Mouse (Mus musculus): ENCODE results near the gene Pld6. TPM values are rescaled to one million over a fixed set of nuclear protein-coding genes. Genes with fewer than 3 reads are reported as not detected.

The Pld6 gene
- polyA plus RNA-seq, 1 experiment: 0.02 TPM

- no peaks in the 10 kb centered on the region for H3K27me3 ChIP-seq (ENCODE audit: control insufficient read depth, insufficient read depth, insufficient read length)
- no peak for TF ChIP-seq USF1 (IDR thresholded peaks at IDR 0.05; ENCODE audit: low read depth)
- TF ChIP-seq CEBPB (IDR thresholded peaks at IDR 0.05; ENCODE audit: insufficient read depth, poor library complexity, severe bottlenecking): no peak
- TF ChIP-seq MYOG (IDR thresholded peaks at IDR 0.05; ENCODE audit: control insufficient read depth in 1 of 3, insufficient read depth in 1 of 3, insufficient read length in 2 of 3, low read depth in 2 of 3): no peak
- TF ChIP-seq POLR2AphosphoS2 (IDR thresholded peaks at IDR 0.05; ENCODE audit: insufficient read length, low read depth): no peak
- TF ChIP-seq POLR2A (IDR thresholded peaks at IDR 0.05; ENCODE audit: insufficient read length, low read depth): no peak
- TF ChIP-seq SRF (IDR thresholded peaks at IDR 0.05; ENCODE audit: control insufficient read depth, insufficient read length, low read depth): no peak
- no peak for TF ChIP-seq MAX (IDR thresholded peaks at IDR 0.05; ENCODE audit: low read depth)
- no peak for TF ChIP-seq MYOD1 (IDR thresholded peaks at IDR 0.05; ENCODE audit: control insufficient read depth in 1 of 3, insufficient read length in 2 of 3, low read depth in 2 of 3)
- no peak for TF ChIP-seq TCF12 (IDR thresholded peaks at IDR 0.05; ENCODE audit: insufficient read depth, poor library complexity, severe bottlenecking)
- TF ChIP-seq TCF3 (IDR thresholded peaks at IDR 0.05; ENCODE audit: insufficient read length, low read depth): no peak
- TF ChIP-seq E2F4 (IDR thresholded peaks at IDR 0.05; ENCODE audit: insufficient read depth): no peak
- no peak for TF ChIP-seq REST (IDR thresholded peaks at IDR 0.05; ENCODE audit: insufficient read depth, insufficient read length)
- no peak overlapping the region for H3K4me3 ChIP-seq
- H3K79me2 ChIP-seq (ENCODE audit: control insufficient read depth, insufficient read depth): no peaks in the 10 kb centered on the region
- H3ac ChIP-seq (ENCODE audit: control insufficient read depth, insufficient read length): no peak overlapping the region
- no peaks in the 10 kb centered on the region for H3K36me3 ChIP-seq (ENCODE audit: control insufficient read depth, insufficient read depth)
- H3K4me2 ChIP-seq (ENCODE audit: low read depth): no peak overlapping the region
These were observed 1.9 kb upstream of the Pld6 start for GRCm38 (mm10) chr11:59789311-59789710.

- TF ChIP-seq TCF12 (IDR thresholded peaks at IDR 0.05; ENCODE audit: insufficient read depth, poor library complexity, severe bottlenecking) (no peak), E2F4 (IDR thresholded peaks at IDR 0.05; ENCODE audit: insufficient read depth) (no peak), CEBPB (IDR thresholded peaks at IDR 0.05; ENCODE audit: insufficient read depth, poor library complexity, severe bottlenecking) (no peak), MYOD1 (IDR thresholded peaks at IDR 0.05; ENCODE audit: control insufficient read depth in 1 of 3, insufficient read length in 2 of 3, low read depth in 2 of 3) (no peak), REST (IDR thresholded peaks at IDR 0.05; ENCODE audit: insufficient read depth, insufficient read length) (no peak), POLR2A (IDR thresholded peaks at IDR 0.05; ENCODE audit: insufficient read length, low read depth) (no peak), TCF3 (IDR thresholded peaks at IDR 0.05; ENCODE audit: insufficient read length, low read depth) (no peak), SRF (IDR thresholded peaks at IDR 0.05; ENCODE audit: control insufficient read depth, insufficient read length, low read depth) (no peak), POLR2AphosphoS2 (IDR thresholded peaks at IDR 0.05; ENCODE audit: insufficient read length, low read depth) (no peak), USF1 (IDR thresholded peaks at IDR 0.05; ENCODE audit: low read depth) (no peak), MAX (IDR thresholded peaks at IDR 0.05; ENCODE audit: low read depth) (no peak)
- H3K36me3 ChIP-seq (ENCODE audit: control insufficient read depth, insufficient read depth): no peaks in the 10 kb centered on the region
- H3ac ChIP-seq (ENCODE audit: control insufficient read depth, insufficient read length): peak overlapping the region; percentile 30
- no peak overlapping the region for H3K4me2 ChIP-seq (ENCODE audit: low read depth)
- no peak overlapping the region for H3K4me3 ChIP-seq
- no peaks in the 10 kb centered on the region for H3K79me2 ChIP-seq (ENCODE audit: control insufficient read depth, insufficient read depth)
- no peaks in the 10 kb centered on the region for H3K27me3 ChIP-seq (ENCODE audit: control insufficient read depth, insufficient read depth, insufficient read length)
These were observed 824 bp downstream of the Pld6 start for GRCm38 (mm10) chr11:59786444-59787198.

GRCm38 (mm10) chr11:59783591-59783990 is 3.9 kb downstream of the Pld6 start:
- Histone ChIP-seq H3ac (ENCODE audit: control insufficient read depth, insufficient read length) (no peak overlapping the region), H3K36me3 (ENCODE audit: control insufficient read depth, insufficient read depth) (peaks cover 9% of the 10 kb centered on the region), H3K27me3 (ENCODE audit: control insufficient read depth, insufficient read depth, insufficient read length) (no peaks in the 10 kb centered on the region), H3K4me2 (ENCODE audit: low read depth) (no peak overlapping the region), H3K79me2 (ENCODE audit: control insufficient read depth, insufficient read depth) (no peaks in the 10 kb centered on the region), H3K4me3 (no peak overlapping the region)
- TF ChIP-seq MYOG (IDR thresholded peaks at IDR 0.05; ENCODE audit: control insufficient read depth in 1 of 3, insufficient read depth in 1 of 3, insufficient read length in 2 of 3, low read depth in 2 of 3): no peak
- no peak for TF ChIP-seq MAX (IDR thresholded peaks at IDR 0.05; ENCODE audit: low read depth)
- no peak for TF ChIP-seq MYOD1 (IDR thresholded peaks at IDR 0.05; ENCODE audit: control insufficient read depth in 1 of 3, insufficient read length in 2 of 3, low read depth in 2 of 3)
- no peak for TF ChIP-seq USF1 (IDR thresholded peaks at IDR 0.05; ENCODE audit: low read depth)
- no peak for TF ChIP-seq REST (IDR thresholded peaks at IDR 0.05; ENCODE audit: insufficient read depth, insufficient read length)
- no peak for TF ChIP-seq SRF (IDR thresholded peaks at IDR 0.05; ENCODE audit: control insufficient read depth, insufficient read length, low read depth)
- no peak for TF ChIP-seq CEBPB (IDR thresholded peaks at IDR 0.05; ENCODE audit: insufficient read depth, poor library complexity, severe bottlenecking)
- no peak for TF ChIP-seq POLR2AphosphoS2 (IDR thresholded peaks at IDR 0.05; ENCODE audit: insufficient read length, low read depth)
- no peak for TF ChIP-seq TCF12 (IDR thresholded peaks at IDR 0.05; ENCODE audit: insufficient read depth, poor library complexity, severe bottlenecking)
- TF ChIP-seq TCF3 (IDR thresholded peaks at IDR 0.05; ENCODE audit: insufficient read length, low read depth): no peak
- no peak for TF ChIP-seq E2F4 (IDR thresholded peaks at IDR 0.05; ENCODE audit: insufficient read depth)
- no peak for TF ChIP-seq POLR2A (IDR thresholded peaks at IDR 0.05; ENCODE audit: insufficient read length, low read depth)

GRCm38 (mm10) chr11:59782091-59782590 is 5.3 kb downstream of the Pld6 start:
- Histone ChIP-seq H3ac (ENCODE audit: control insufficient read depth, insufficient read length) (no peak overlapping the region), H3K27me3 (ENCODE audit: control insufficient read depth, insufficient read depth, insufficient read length) (no peaks in the 10 kb centered on the region), H3K4me3 (no peak overlapping the region), H3K79me2 (ENCODE audit: control insufficient read depth, insufficient read depth) (no peaks in the 10 kb centered on the region), H3K36me3 (ENCODE audit: control insufficient read depth, insufficient read depth) (peaks cover 15% of the 10 kb centered on the region), H3K4me2 (ENCODE audit: low read depth) (no peak overlapping the region)
- TF ChIP-seq MYOG (IDR thresholded peaks at IDR 0.05; ENCODE audit: control insufficient read depth in 1 of 3, insufficient read depth in 1 of 3, insufficient read length in 2 of 3, low read depth in 2 of 3) (no peak), MAX (IDR thresholded peaks at IDR 0.05; ENCODE audit: low read depth) (no peak), SRF (IDR thresholded peaks at IDR 0.05; ENCODE audit: control insufficient read depth, insufficient read length, low read depth) (no peak), POLR2AphosphoS2 (IDR thresholded peaks at IDR 0.05; ENCODE audit: insufficient read length, low read depth) (no peak), POLR2A (IDR thresholded peaks at IDR 0.05; ENCODE audit: insufficient read length, low read depth) (no peak), TCF3 (IDR thresholded peaks at IDR 0.05; ENCODE audit: insufficient read length, low read depth) (no peak), E2F4 (IDR thresholded peaks at IDR 0.05; ENCODE audit: insufficient read depth) (no peak)
